Mouse (Mus musculus) cerebellum, adult 18-20 months (tissue): Measurements from ENCODE around the gene Thy1.

Experiments
- DNase-seq, 2 experiments: peaks; one replicate each; pipeline ENCODE4 v3.0.0; 2021

Gene Thy1

DNA sequence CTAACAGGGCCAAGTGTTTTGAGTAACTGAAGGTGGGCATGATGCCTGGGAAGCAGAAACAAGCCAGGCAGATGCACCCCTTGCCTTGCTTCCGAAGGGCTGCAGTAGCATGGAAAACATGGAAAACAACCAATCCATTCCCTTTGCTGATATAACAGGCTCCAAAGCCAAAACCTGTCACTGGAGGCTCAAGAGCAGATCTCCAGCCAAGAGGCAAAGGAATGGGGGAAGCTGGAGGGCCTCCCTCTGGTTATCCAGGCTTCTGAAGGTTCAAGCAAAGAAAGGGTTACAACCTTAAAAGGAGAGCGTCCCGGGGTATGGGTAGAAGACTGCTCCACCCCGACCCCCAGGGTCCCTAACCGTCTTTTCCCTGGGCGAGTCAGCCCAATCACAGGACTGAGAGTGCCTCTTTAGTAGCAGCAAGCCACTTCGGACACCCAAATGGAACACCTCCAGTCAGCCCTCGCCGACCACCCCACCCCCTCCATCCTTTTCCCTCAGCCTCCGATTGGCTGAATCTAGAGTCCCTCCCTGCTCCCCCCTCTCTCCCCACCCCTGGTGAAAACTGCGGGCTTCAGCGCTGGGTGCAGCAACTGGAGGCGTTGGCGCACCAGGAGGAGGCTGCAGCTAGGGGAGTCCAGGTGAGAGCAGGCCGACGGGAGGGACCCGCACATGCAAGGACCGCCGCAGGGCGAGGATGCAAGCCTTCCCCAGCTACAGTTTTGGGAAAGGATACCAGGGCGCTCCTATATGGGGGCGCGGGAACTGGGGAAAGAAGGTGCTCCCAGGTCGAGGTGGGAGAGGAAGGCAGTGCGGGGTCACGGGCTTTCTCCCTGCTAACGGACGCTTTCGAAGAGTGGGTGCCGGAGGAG, at the start of gene Thy1:
Gene Thy1, plus strand, starts transcription at position 549 of the 872 bp plus-strand sequence.
- peak; percentile 66 to 78 for DNase-seq

GRCm38 (mm10) chr9:43997681-43998080, 45.5 kb upstream of the Thy1 start:
- DNase-seq: no peak

- DNase-seq: no peak
Observed at GRCm38 (mm10) chr9:43998851-43999250, 44.3 kb upstream of the Thy1 start.

GRCm38 (mm10) chr9:44004362-44004761, 38.8 kb upstream of the Thy1 start:
- DNase-seq: no peak

- DNase-seq: no peak
Observed at GRCm38 (mm10) chr9:44005305-44005704, 37.9 kb upstream of the Thy1 start.

- DNase-seq: no peak
Observed at GRCm38 (mm10) chr9:44007323-44007722, 35.9 kb upstream of the Thy1 start.

GRCm38 (mm10) chr9:44007991-44008390, 35.2 kb upstream of the Thy1 start:
- DNase-seq: no peak

DNA sequence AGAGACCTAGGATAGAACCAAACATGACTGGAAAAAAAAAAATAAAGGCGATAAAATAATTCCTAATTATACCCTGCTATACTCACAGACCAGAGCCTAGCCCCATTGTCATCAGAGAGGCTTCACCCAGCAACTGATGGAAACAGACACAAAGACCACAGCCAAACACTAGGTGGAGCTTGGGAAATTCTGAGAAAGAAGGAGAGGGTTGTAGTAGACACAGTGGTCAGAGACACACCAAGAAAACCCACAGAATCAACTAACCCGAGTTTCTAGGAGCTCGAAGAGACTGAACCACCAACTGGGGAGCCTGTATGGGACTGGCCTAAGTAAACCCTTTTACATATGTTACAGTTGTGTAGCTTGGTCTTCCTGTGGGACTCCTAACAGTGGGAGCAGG, 32.3 kb upstream of the Thy1 start:
- no peak for DNase-seq

GRCm38 (mm10) chr9:44011668-44012067, 31.5 kb upstream of the Thy1 start:
- DNase-seq: no peak

DNA sequence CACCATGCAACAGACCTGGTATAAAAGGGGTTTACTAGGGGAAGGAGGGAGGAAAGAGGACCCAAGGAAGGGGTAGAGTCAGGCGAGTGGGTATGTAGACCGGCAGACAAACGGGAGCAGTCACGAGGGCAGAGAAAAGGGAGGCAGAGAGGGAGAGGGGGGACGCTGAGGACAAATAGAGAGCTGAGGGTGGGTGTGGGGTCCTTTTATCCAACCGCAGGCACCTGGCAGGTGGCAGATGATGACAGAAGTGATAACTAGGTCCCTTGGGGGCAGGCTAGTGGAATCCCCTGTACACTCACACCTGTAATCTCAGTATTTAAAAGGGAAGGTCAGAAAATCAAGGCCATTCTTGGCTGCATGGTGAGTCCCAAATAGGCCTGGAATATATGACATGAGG, 31.0 kb upstream of the Thy1 start:
- no peak for DNase-seq

- DNase-seq: peak; percentile 12 to 30
Observed at GRCm38 (mm10) chr9:44012761-44013301, 30.4 kb upstream of the Thy1 start.

DNA sequence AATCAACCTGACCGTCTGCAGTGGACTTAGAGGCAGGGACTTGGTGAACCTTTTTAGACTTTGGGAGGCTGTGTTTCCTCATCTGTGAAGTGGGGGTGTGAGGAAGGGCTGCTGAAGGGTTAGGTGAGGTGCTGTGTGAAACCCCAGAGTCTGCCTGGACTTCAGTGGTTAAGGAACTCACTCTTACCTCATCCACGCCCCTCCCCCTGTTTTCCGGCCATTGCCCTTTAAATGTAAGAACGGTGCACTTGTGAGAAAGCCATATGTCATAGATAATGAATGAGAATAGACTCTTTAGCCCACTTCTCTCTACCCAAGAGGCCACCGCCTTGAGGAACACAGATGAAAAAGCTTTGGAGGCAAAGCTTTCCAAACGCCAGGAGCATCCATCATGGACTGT, 29.4 kb upstream of the Thy1 start:
- DNase-seq: no peak

GRCm38 (mm10) chr9:44016304-44016703, 26.9 kb upstream of the Thy1 start:
- DNase-seq: no peak

- no peak for DNase-seq
Observed at GRCm38 (mm10) chr9:44017846-44018245, 25.3 kb upstream of the Thy1 start.

- no peak for DNase-seq
Observed at GRCm38 (mm10) chr9:44020001-44020400, 23.2 kb upstream of the Thy1 start.

GRCm38 (mm10) chr9:44022100-44022847, 20.9 kb upstream of the Thy1 start:
- DNase-seq: no peak

- no peak for DNase-seq
Observed at GRCm38 (mm10) chr9:44024096-44024495, 19.1 kb upstream of the Thy1 start.

DNA sequence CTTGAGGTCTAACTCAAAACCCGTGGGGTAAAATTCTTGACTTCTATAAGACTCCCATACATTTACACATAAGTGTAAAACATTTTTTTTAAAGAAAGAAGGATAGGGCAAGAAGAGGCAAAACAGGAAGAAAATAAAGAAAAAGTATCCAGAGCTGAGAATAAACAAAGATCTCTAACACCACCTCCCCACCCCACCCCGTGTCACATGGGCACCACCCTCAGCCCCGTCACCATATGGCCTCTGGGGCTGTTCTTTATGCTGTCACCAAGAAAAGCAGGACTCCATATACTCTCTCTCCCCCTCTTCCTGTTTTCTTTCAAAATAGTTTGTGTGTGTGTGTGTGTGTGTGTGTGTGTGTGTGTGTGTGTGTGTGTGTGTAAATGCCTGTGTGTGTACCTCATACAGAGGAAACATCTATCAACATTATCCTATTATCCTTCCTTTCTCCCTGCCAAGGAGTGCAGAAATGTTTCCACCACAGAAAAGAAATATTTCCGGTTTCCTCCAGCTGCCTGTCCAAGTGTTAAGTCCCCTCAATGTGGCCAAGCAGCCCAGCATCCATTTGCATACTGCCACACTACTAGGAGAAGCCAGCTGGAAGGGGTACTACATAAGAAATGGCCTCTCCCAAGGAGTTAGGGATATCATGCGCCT, 13.5 kb upstream of the Thy1 start:
- no peak for DNase-seq

DNA sequence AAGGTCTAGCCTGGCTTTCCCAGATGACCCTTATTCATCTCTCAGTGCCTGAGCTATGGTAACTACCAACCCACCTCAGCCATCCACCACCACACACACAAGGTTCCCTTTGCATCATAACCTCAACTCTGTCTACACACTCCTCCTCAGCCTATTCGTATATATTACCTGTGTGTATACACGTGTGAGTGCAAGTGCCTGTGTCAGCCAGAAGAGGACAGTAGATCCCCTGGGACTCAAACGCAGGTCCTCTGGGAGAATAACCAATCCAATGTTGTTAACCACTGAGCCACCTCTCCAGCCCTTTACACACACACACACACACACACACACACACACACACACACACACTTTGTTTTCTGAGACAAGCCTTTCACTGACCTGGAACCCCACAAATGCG, 12.5 kb upstream of the Thy1 start:
- DNase-seq: no peak

GRCm38 (mm10) chr9:44031079-44031478, 12.1 kb upstream of the Thy1 start:
- no peak for DNase-seq

GRCm38 (mm10) chr9:44031946-44032345, 11.2 kb upstream of the Thy1 start:
- DNase-seq: no peak

DNA sequence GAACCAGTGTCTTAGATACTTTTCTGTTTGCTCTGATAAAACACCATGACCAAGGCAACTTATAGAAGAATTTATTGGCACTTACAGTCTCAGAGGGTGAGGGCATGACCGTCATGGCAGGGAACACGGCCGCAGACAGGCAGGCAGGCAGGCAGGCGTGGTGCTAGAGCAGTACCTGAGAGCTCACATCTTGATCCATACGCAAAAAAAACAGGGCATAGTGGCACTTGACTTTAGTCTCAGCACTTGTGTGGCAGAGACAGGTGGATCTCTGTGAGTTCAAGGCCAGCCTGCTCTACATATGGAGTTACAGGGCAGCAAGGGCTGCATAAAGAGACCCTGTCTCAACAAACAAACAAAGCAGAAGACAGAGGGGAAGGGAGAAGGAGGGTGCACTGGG, 9.9 kb upstream of the Thy1 start:
- no peak for DNase-seq
